27 mouse cellular contexts compared by ENCODE assay signal in the genomic region with DNA sequence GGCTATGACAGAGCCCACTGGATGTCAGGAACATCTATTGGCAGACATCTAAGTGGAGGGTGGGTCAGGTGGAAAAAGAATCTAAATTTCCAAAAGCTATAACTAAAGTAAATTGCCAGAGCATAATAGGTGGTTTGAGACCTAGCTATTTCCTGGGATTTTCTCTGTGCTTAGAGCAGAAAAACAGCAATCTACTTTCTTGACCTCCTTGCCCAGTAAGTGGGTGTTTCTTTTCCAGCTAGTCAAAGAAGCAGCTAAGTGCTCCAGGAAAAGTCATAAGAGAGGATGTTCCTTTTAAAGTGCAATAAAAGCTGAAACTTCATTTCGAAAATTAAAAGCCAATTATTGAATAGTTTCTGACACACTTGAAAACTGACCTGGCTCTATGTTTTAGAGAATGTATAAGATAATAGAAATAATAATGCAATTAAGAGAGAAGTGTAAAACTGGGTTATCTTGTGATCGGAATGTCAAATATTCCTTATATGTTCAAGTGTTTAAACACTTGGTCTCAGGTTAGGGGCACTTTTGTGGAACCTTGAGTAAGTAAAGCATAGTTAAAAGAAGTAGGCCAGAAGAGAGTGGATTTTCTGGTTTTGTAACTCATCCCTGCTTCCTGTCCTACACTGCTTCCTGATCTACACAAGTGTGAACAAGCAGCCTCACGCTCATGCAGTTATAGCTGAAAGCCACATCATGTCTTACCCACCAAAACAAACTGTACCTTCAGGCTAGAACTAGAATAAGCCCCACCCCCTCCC.
DNase-seq lines count a peak whose midpoint lies in the region; ATAC-seq lines count a peak whose summit lies in the region.
"Had no signal": no experiment of that assay in that cellular context is flagged by ENCODE, and none has a peak within 500 bp of the region (broad histone marks: within the 10 kb centered on the region; RNA-seq: fewer than 3 reads in every experiment).

No protein-coding gene starts in this region.

- DNase-seq in embryonic facial prominence, embryonic 10.5 days (ENCODE audit: low spot score) = no peak
- DNase-seq in lung, postnatal 4 days = no peak
- peak; percentile 46 for DNase-seq in embryonic facial prominence, embryonic 14.5 days (ENCODE audit: low spot score)
- DNase-seq in lung, postnatal 25 days (ENCODE audit: low spot score) = peak; percentile 23
- DNase-seq in thymus, postnatal 25 days = no peak
- DNase-seq: adrenal gland, adult 8-10 months; adrenal gland, postnatal 25 days; cerebellum, adult 11-12 months; cerebellum, adult 8-10 months; cerebellum, postnatal 14 days; forebrain, postnatal 0 days; gastrocnemius, adult 2 months; gastrocnemius, postnatal 14 days; heart, adult 11 months; heart, postnatal 10 days; heart, postnatal 36 days had no signal

- no peak overlapping the region for H3K4me3 ChIP-seq in embryonic facial prominence, embryonic 13.5 days
- no peak overlapping the region for H3K4me3 ChIP-seq in embryonic facial prominence, embryonic 10.5 days
- H3K4me3 ChIP-seq in lung, embryonic 15.5 days = no peak overlapping the region
- H3K4me3 ChIP-seq in embryonic facial prominence, embryonic 14.5 days (ENCODE audit: low read depth, low read length) = no peak overlapping the region
- H3K4me3 ChIP-seq: embryonic facial prominence, embryonic 12.5 days; gastrocnemius, adult 2 months; heart, embryonic 12.5 days; heart, embryonic 15.5 days; hindbrain, embryonic 10.5 days; hindbrain, embryonic 13.5 days had no signal

- WGBS in embryonic facial prominence, embryonic 13.5 days = 74% methylated on average over 3 of the region's 3 CpGs
- WGBS in embryonic facial prominence, embryonic 10.5 days = 81% methylated on average over 3 of the region's 3 CpGs
- 47% methylated on average over 3 of the region's 3 CpGs for WGBS in lung, embryonic 15.5 days
- 81% methylated on average over 3 of the region's 3 CpGs for WGBS in embryonic facial prominence, embryonic 14.5 days

- H3K27ac ChIP-seq in embryonic facial prominence, embryonic 13.5 days = no peak overlapping the region
- H3K27ac ChIP-seq in embryonic facial prominence, embryonic 10.5 days (replicated peaks) = no peak overlapping the region
- H3K27ac ChIP-seq in lung, embryonic 15.5 days = peak overlapping the region; percentile 53
- H3K27ac ChIP-seq in embryonic facial prominence, embryonic 14.5 days (replicated peaks; ENCODE audit: low read depth, low read length) = no peak overlapping the region
- H3K27ac ChIP-seq: embryonic facial prominence, embryonic 12.5 days; gastrocnemius, adult 2 months; heart, embryonic 15.5 days; hindbrain, embryonic 10.5 days; hindbrain, embryonic 13.5 days had no signal

- no peaks in the 10 kb centered on the region for H3K27me3 ChIP-seq in embryonic facial prominence, embryonic 13.5 days
- no peaks in the 10 kb centered on the region for H3K27me3 ChIP-seq in embryonic facial prominence, embryonic 10.5 days (replicated peaks; ENCODE audit: low read depth, poor library complexity, severe bottlenecking)
- H3K27me3 ChIP-seq in lung, embryonic 15.5 days = no peaks in the 10 kb centered on the region
- H3K27me3 ChIP-seq in embryonic facial prominence, embryonic 14.5 days (replicated peaks; ENCODE audit: control insufficient read depth, insufficient read depth, low read length) = no peaks in the 10 kb centered on the region
- H3K27me3 ChIP-seq: embryonic facial prominence, embryonic 12.5 days; heart, embryonic 12.5 days; heart, embryonic 15.5 days; hindbrain, embryonic 13.5 days had no signal

- H3K36me3 ChIP-seq in embryonic facial prominence, embryonic 13.5 days = no peaks in the 10 kb centered on the region
- no peaks in the 10 kb centered on the region for H3K36me3 ChIP-seq in embryonic facial prominence, embryonic 10.5 days (replicated peaks)
- no peaks in the 10 kb centered on the region for H3K36me3 ChIP-seq in lung, embryonic 15.5 days
- no peaks in the 10 kb centered on the region for H3K36me3 ChIP-seq in embryonic facial prominence, embryonic 14.5 days (ENCODE audit: control insufficient read depth, insufficient read depth, low read length)
- H3K36me3 ChIP-seq: embryonic facial prominence, embryonic 12.5 days; heart, embryonic 12.5 days; heart, embryonic 15.5 days; hindbrain, embryonic 10.5 days; hindbrain, embryonic 13.5 days had no signal

- no peaks in the 10 kb centered on the region for H3K4me1 ChIP-seq in embryonic facial prominence, embryonic 13.5 days
- H3K4me1 ChIP-seq in embryonic facial prominence, embryonic 10.5 days = no peaks in the 10 kb centered on the region
- H3K4me1 ChIP-seq in lung, embryonic 15.5 days = no peaks in the 10 kb centered on the region
- H3K4me1 ChIP-seq in embryonic facial prominence, embryonic 14.5 days (ENCODE audit: control insufficient read depth, insufficient read depth, low read length) = no peaks in the 10 kb centered on the region
- H3K4me1 ChIP-seq: embryonic facial prominence, embryonic 12.5 days; heart, embryonic 12.5 days; heart, embryonic 15.5 days; hindbrain, embryonic 10.5 days; hindbrain, embryonic 13.5 days had no signal

- no peaks in the 10 kb centered on the region for H3K9me3 ChIP-seq in embryonic facial prominence, embryonic 13.5 days
- no peaks in the 10 kb centered on the region for H3K9me3 ChIP-seq in embryonic facial prominence, embryonic 10.5 days
- H3K9me3 ChIP-seq in lung, embryonic 15.5 days = no peaks in the 10 kb centered on the region
- H3K9me3 ChIP-seq in embryonic facial prominence, embryonic 14.5 days (ENCODE audit: control insufficient read depth, low read length) = no peaks in the 10 kb centered on the region
- H3K9me3 ChIP-seq: embryonic facial prominence, embryonic 12.5 days; heart, embryonic 12.5 days; heart, embryonic 15.5 days; hindbrain, embryonic 10.5 days; hindbrain, embryonic 13.5 days had no signal

- no peak overlapping the region for H3K4me2 ChIP-seq in embryonic facial prominence, embryonic 13.5 days
- H3K4me2 ChIP-seq in lung, embryonic 15.5 days = no peak overlapping the region
- no peak overlapping the region for H3K4me2 ChIP-seq in embryonic facial prominence, embryonic 14.5 days (ENCODE audit: low read depth, low read length)
- H3K4me2 ChIP-seq: embryonic facial prominence, embryonic 12.5 days; heart, embryonic 12.5 days; heart, embryonic 15.5 days; hindbrain, embryonic 13.5 days had no signal

- ATAC-seq in embryonic facial prominence, embryonic 13.5 days (ENCODE audit: insufficient number of reproducible peaks, insufficient read depth, low FRiP score, low TSS enrichment, low read depth) = 0 out of 2 replicates have a peak, but pooled peaks have one; percentile 32
- peak; percentile 74; the same call in 1 of the 2 replicates for ATAC-seq in lung, embryonic 15.5 days (ENCODE audit: borderline replicate concordance, extremely low read depth, low FRiP score, low TSS enrichment)
- no peak for ATAC-seq in embryonic facial prominence, embryonic 14.5 days (ENCODE audit: low read depth)
- ATAC-seq in erythroblast, adult 5-6 weeks (replicated peaks; ENCODE audit: low FRiP score, poor library complexity, severe bottlenecking) = no peak
- ATAC-seq: activated CD4-positive, CD25-positive, alpha-beta regulatory T cell, adult 4 months; forebrain, embryonic 14.5 days; forebrain, postnatal 0 days; hindbrain, embryonic 16.5 days had no signal

- H3K9ac ChIP-seq in embryonic facial prominence, embryonic 13.5 days = no peak overlapping the region
- no peak overlapping the region for H3K9ac ChIP-seq in lung, embryonic 15.5 days
- H3K9ac ChIP-seq in embryonic facial prominence, embryonic 14.5 days (ENCODE audit: low read depth, low read length) = no peak overlapping the region
- H3K9ac ChIP-seq: embryonic facial prominence, embryonic 12.5 days; forebrain, postnatal 0 days; heart, embryonic 12.5 days; heart, embryonic 15.5 days; hindbrain, embryonic 13.5 days had no signal

Comparison
In these comparisons a context has a peak if more than half of its experiments do, and no peak if none do; other contexts are left out.
1. ATAC-seq: peak in embryonic facial prominence, embryonic 13.5 days (single experiment) and lung, embryonic 15.5 days (single experiment); none in embryonic facial prominence, embryonic 14.5 days (single experiment) and erythroblast, adult 5-6 weeks (single experiment).
2. DNase-seq: peak in embryonic facial prominence, embryonic 14.5 days (single experiment) and lung, postnatal 25 days (single experiment); none in embryonic facial prominence, embryonic 10.5 days (single experiment), lung, postnatal 4 days (0 of 2) and thymus, postnatal 25 days (single experiment).